Mouse (Mus musculus) thymus, adult 2 months (tissue): ENCODE measurements around the gene Tekt4. TPM values are rescaled to one million over a fixed set of nuclear protein-coding genes. Genes with fewer than 3 reads are reported as not detected.

ENCODE experiments used
- DNase-seq: peaks from one replicate; pipeline ENCODE4 v3.0.0; 2021
- H3K27ac ChIP-seq: fragments of 200-500 bp; 2 replicates; pipeline ENCODE4 v1.5.1; 2012; ENCODE audit warnings: low read length, control low read depth; ENCODE audit not compliant: control insufficient read depth, insufficient read depth
- H3K27me3 ChIP-seq: fragments of 200-500 bp; 2 replicates; pipeline ENCODE4 v1.6.1; 2012; ENCODE audit warnings: mild to moderate bottlenecking, low read length, moderate library complexity, mixed read lengths; ENCODE audit not compliant: control insufficient read depth, insufficient read depth
- H3K36me3 ChIP-seq: fragments of 200-500 bp; 2 replicates; pipeline ENCODE4 v1.6.1; 2012; ENCODE audit warnings: mild to moderate bottlenecking, low read length, moderate library complexity; ENCODE audit not compliant: control insufficient read depth, insufficient read depth
- H3K4me1 ChIP-seq: fragments of 200-500 bp; replicated peaks from 2 replicates; pipeline ENCODE4 v1.6.1; 2012; ENCODE audit warnings: low read length; ENCODE audit not compliant: control insufficient read depth, insufficient read depth
- H3K4me3 ChIP-seq: fragments of 200-500 bp; 2 replicates; pipeline ENCODE4 v1.5.1; 2012; ENCODE audit warnings: mild to moderate bottlenecking, low read length, control low read depth, moderate library complexity; ENCODE audit not compliant: control insufficient read depth, insufficient read depth
- CTCF ChIP-seq: fragments of 200-500 bp; IDR thresholded peaks from 2 replicates; pipeline ENCODE4 v1.5.1; 2012; ENCODE audit warnings: mild to moderate bottlenecking, control low read depth, low read length, moderate library complexity, borderline replicate concordance; ENCODE audit not compliant: control insufficient read depth, poor library complexity, insufficient read depth; ENCODE audit errors: extremely low read depth
- POLR2A ChIP-seq: fragments of 200-500 bp; IDR thresholded peaks from 2 replicates; pipeline ENCODE4 v1.6.1; 2012; ENCODE audit warnings: mild to moderate bottlenecking, low read length, control low read depth, moderate library complexity; ENCODE audit not compliant: control insufficient read depth, poor library complexity, insufficient read depth; ENCODE audit errors: extremely low read depth
- WGBS: fragments of 180-500 bp; shearing (Covaris S2); methylation state at CpG from one replicate; pipeline ENCODE4 v1.1.7; 2018; 5-methylcytosine and 5-hydroxymethylcytosine counted together
- polyA plus RNA-seq: library from polyadenylated mRNA; depleted of rRNA; stranded (reverse); fragments of >200 nt; gene quantifications from 2 replicates; pipeline ENCODE4 v1.2.3, GENCODE M21; 2012

Tekt4 gene
- polyA plus RNA-seq, 1 experiment: 0.42 TPM

DNA sequence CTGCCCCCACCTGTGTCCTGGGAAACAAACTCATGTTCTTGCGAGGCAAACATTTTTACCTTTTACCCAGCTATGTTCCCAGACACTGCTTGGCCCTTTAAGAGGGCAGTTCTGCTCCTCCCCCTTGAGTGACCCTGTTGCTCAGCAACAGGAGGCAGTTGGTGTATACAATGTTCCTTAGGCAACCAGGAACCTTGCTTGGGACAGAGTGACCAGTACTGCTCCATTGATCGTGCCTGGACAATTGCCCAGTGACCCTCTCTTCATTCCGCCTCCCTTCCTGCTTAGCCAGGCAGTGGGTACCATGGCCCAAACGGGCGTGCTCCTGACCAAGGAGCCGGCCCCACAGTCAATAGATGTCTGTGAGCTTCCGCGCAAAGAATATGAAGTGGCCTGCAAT is 17.0 kb downstream of the Tekt4 start:
- H3K4me1 ChIP-seq: peaks cover 8% of the 10 kb centered on the region
- no peak for DNase-seq
- 57% methylated on average over 8 of the region's 8 CpGs for WGBS
- no peak overlapping the region for H3K27ac ChIP-seq
- no peaks in the 10 kb centered on the region for H3K36me3 ChIP-seq
- no peak overlapping the region for H3K4me3 ChIP-seq
- TF ChIP-seq POLR2A: no peak
- no peak for TF ChIP-seq CTCF
- no peaks in the 10 kb centered on the region; the same call in 1 of the 2 replicates for H3K27me3 ChIP-seq

DNA sequence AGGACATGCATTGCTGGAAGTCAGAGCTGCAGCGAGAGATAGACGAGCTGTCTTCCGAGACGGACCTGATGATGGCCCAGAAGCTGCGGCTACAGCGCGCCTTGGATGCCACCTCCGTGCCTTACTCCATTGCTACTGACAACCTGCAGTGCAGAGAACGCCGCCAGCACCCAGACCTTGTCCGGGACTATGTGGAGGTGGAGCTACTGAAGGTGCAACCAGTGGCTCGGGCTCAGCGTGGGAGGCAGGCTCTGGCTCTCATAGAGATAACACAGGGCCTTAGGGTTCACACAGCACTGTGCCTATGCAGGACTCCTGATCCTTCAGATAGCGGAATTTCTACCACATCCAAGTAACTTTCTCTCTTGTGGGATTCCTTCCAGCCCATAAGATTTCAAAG is 17.6 kb downstream of the Tekt4 start:
- H3K4me1 ChIP-seq: peaks cover 8% of the 10 kb centered on the region
- TF ChIP-seq CTCF (no peak), POLR2A (no peak)
- 61% methylated on average over 14 of the region's 14 CpGs for WGBS
- H3K36me3 ChIP-seq: no peaks in the 10 kb centered on the region
- H3K27me3 ChIP-seq: no peaks in the 10 kb centered on the region; the same call in 1 of the 2 replicates
- no peak overlapping the region for H3K4me3 ChIP-seq
- H3K27ac ChIP-seq: no peak overlapping the region
- no peak for DNase-seq

DNA sequence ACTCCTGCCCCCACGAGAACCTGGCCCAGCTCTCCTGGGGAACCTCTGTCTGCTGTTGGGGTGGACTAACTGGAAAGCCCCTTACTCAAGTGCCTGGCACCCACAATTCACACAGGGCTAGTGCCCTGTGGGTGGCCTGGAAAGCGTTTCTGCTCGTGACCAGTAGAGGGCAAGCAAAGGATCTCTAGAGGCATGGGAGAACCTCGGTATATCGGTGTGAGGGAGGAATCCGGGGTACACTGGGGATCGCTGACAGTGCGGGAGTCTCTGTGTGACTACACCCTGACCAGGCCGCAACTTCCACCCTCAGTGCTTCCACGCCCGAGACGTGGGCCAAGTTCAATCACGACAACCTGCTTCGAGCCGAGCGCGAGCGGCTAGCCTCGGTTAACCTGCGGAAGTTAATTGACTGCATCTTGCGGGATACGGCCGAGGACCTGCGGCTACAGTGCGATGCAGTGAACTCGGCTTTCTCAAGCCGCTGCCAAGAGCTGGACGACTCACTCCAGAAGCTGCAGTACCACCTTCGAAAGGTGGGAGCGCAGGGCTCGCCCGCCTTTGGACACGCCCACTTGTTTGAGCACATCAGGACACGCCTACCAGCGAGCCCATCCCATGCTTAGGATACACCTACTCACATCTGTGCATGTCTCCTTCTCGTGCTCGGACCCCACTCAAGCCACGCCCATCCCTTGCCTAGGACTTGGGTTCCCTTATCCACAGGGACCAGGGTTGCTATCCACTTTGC is 20.1 kb downstream of the Tekt4 start:
- no peaks in the 10 kb centered on the region; the same call in 1 of the 2 replicates for H3K27me3 ChIP-seq
- DNase-seq: peak; percentile 53
- no peak overlapping the region for H3K27ac ChIP-seq
- 3% methylated on average over 38 of the region's 38 CpGs for WGBS
- H3K36me3 ChIP-seq: no peaks in the 10 kb centered on the region
- peaks cover 8% of the 10 kb centered on the region for H3K4me1 ChIP-seq
- no peak for TF ChIP-seq POLR2A
- TF ChIP-seq CTCF: peak; percentile 33; the same call in 1 of the 2 replicates
- peak overlapping the region; percentile 17 for H3K4me3 ChIP-seq

- Histone ChIP-seq H3K4me3 (no peak overlapping the region), H3K4me1 (peaks cover 8% of the 10 kb centered on the region), H3K27ac (no peak overlapping the region), H3K27me3 (no peaks in the 10 kb centered on the region), H3K36me3 (no peaks in the 10 kb centered on the region)
- peak; percentile 55 for DNase-seq
- TF ChIP-seq CTCF: no peak
- TF ChIP-seq POLR2A: no peak
- 44% methylated on average over 19 of the region's 19 CpGs for WGBS
Measured at GRCm38 (mm10) chr17:25475946-25476744, 21.7 kb downstream of the Tekt4 start.

DNA sequence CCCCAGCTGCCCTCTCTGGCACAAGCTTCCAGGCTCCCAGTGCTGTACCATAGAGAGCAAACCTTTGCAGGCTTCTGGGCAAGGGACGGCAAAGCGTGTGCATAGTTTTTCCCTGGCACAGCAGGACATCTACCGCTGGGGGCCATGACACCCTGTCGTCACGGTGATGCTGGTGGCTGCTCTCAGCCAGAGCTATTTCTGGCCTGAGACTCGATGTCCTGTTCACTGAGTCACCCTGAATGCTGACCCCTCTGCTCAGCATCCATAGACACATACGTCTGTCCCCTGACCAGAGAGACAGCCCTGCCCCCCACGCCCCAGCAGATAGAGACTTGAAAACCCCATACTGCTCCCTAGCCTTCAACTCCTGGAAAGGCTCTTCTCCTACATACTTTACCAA is 25.7 kb downstream of the Tekt4 start:
- no peaks in the 10 kb centered on the region for H3K36me3 ChIP-seq
- H3K4me3 ChIP-seq: no peak overlapping the region
- no peaks in the 10 kb centered on the region for H3K4me1 ChIP-seq
- H3K27me3 ChIP-seq: no peaks in the 10 kb centered on the region
- WGBS: 64% methylated on average over 8 of the region's 8 CpGs
- no peak overlapping the region for H3K27ac ChIP-seq
- TF ChIP-seq CTCF (no peak), POLR2A (no peak)
- no peak for DNase-seq

DNA sequence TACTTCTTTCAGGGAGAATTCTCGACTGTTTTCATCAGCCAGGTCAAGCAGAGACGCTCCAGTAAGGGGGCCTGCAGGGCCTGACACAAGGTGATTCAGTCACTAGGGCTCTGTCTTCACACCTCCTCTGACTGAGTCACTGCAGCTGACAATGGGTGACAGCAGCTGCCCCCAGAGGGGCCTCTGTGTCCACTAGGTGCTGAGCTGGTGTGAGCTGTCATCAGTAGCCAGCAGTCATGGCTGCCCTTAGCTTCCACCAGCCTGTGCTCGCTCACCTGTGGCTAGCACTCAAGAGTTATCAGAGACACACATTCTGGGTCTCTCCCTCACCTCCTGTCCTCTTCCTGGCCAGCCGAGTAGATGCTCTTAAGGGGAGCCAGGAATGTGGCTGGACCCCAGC is 26.4 kb downstream of the Tekt4 start:
- Histone ChIP-seq H3K4me3 (no peak overlapping the region), H3K36me3 (no peaks in the 10 kb centered on the region), H3K27me3 (no peaks in the 10 kb centered on the region), H3K4me1 (no peaks in the 10 kb centered on the region), H3K27ac (no peak overlapping the region)
- TF ChIP-seq POLR2A: no peak
- no peak for TF ChIP-seq CTCF
- WGBS: 47% methylated on average over 4 of the region's 4 CpGs
- no peak for DNase-seq
